Mouse (Mus musculus) right cerebral cortex, adult 2 months (tissue): Measurements from ENCODE around the gene Fam83g.

Experiments
- DNase-seq, 2 experiments: peaks; one replicate each; pipeline ENCODE4 v3.0.0; 2021 to 2022; ENCODE audit warnings: low spot score in 2 of 2

Gene Fam83g

DNA sequence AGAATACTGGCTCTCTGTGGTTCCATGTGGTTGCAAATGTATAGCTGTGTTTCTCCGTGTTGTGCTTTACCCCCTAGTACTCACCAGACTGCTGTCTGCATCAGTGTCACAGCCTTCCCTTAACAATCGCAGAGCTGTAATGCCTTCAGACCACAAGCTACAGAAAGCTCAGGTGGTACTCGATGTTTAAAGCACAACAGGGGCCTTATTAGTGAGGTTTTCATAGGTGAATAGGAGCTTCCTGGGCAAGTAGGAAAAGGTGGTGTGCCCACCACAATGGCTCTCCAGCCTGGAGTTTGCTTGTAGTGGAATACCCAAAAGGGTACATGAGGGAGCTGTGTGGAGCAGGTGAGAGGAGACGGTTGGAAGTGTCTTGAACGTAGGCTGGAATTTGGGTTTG, 31.7 kb upstream of the Fam83g start:
- no peak for DNase-seq

GRCm38 (mm10) chr11:61652686-61653447, 31.0 kb upstream of the Fam83g start, which contains the start of gene Grap:
Grap (plus strand) TSS chr11:61653265.
- DNase-seq, result no peak

DNA sequence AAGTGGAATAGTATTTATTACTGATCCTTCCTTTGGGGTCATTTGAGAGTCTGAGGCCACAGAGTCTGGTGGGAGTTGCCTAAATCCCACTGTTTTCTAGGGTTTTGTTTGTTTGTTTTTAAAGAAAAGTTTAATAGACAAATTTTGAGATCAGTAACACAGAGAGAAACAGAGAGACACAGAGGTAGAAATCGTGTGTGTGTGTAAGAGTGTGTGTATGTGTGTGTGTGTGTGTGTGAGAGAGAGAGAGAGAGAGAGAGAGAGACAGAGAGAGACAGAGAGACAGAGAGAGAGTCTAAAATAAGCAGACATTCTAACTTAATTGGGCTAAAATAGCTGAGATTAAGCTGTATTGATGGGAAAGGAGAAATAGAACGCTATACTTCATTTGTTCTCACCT, 30.3 kb upstream of the Fam83g start:
- no peak for DNase-seq

DNA sequence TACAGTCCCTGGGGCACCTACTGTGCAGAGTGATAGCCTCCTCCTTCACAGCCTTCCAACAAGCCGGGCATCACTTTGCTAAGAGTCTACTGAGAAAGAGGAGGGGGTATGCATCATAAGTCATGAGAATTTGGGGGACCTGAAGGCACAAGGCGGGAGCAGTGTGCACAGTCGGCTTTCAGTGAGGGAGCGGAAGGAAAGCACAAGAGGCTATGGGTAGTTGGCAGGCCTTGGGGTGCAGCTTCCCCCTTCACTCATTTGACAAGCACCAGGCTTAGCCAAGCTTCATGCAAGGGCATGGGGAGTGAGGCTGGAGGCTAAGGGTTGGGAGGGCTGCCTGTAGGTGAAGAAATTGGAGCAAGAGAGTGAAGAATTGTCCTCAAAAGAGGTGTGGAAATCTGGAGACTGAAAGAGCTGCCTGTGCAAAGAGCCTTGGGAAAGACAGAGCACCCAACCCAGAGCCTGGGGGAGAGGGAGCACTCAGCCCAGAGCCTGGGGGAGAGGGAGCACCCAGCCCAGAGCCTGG, 29.0 kb upstream of the Fam83g start:
- no peak for DNase-seq

- no peak for DNase-seq
These were observed 28.2 kb upstream of the Fam83g start for GRCm38 (mm10) chr11:61655649-61656048.

- no peak for DNase-seq
These were observed 27.6 kb upstream of the Fam83g start for GRCm38 (mm10) chr11:61656148-61656850.

- no peak for DNase-seq
These were observed 26.5 kb upstream of the Fam83g start for GRCm38 (mm10) chr11:61657432-61657831.

DNA sequence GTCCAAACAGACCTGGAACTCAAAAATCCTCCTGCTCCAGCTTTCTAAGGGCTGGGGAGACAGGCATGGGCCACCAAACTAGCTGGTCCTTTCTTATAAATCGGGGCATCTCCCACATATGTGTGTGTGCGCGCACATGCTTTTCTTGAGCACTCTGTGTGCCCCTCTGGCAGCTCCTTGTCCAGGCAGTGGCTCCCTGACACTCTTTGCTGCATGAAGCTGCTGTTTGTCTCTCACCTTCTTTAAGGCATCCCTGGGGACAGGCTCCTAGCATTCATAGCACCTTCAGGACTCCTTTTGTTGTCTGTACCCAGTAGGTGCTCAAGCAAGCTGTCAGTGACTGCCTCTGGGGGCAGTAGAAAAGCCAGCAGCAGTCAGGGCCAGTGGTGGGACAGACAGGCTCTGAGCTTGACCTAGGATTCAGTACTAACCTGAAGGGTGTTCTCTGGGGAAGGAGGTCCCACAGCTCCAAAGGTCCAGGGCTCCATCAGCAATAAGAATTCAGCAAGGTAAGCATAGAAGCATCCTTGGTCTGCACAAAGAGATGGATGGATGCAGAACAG, 25.4 kb upstream of the Fam83g start:
- DNase-seq, result no peak

DNA sequence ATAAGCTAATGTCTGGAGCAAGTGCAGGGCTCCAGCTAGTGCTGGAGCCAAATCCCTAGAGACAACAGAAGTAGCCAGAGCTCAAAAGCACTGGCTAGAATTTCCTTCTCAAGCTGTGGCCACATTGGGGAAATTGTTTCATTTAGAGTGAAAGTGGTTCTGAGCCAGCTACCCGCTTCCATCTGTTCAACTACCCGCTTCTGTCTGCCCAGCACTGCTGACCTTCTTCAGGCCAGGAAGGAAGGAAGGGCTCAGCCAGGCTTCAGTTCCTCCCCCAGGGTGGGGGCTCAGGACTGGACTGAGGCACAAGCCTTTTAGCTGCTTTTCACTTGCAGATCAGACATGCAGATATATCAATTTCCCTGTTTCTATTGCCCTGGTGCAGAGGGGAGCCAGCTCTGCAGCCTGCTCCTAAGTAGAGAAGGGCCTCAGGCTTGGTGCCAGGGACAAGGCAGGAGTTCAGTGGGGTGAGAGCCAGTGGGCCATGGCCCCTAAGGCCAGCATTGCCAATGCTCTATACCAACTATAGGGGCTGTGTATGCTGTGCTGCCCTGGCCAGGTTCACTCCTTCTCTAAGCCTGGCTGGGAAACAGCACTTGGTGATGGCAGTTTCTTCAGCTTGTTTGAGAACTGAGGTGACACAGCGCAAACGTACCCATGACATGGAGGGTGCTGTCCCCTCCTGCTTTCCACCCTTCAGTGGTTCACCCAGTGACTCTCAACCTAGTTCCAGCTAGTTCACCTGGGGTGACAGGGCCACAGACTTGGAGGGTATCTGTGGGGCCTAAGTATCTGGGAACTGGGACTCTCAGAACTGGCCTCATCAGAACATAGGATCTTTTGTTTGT, 24.7 kb upstream of the Fam83g start:
- no peak for DNase-seq

DNA sequence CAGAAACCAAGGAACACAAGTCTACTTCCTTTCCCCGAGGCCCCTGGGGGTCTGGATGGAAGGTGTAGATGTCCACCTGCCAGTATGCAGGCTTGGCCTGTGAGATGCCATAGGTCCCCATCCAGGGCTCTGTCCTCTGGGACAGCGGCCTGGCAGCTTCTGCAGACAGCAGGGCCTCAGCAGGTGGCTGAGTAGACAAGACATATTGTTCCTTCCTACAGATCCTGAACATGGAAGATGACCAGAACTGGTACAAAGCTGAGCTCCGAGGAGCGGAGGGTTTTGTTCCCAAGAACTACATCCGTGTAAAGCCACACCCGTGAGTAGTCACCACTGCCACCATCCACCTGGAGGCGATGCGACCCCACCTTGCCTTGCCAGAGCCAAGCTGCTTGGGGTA, 23.9 kb upstream of the Fam83g start:
- DNase-seq, result no peak

- no peak for DNase-seq
These were observed 23.0 kb upstream of the Fam83g start for GRCm38 (mm10) chr11:61660806-61661392.

DNA sequence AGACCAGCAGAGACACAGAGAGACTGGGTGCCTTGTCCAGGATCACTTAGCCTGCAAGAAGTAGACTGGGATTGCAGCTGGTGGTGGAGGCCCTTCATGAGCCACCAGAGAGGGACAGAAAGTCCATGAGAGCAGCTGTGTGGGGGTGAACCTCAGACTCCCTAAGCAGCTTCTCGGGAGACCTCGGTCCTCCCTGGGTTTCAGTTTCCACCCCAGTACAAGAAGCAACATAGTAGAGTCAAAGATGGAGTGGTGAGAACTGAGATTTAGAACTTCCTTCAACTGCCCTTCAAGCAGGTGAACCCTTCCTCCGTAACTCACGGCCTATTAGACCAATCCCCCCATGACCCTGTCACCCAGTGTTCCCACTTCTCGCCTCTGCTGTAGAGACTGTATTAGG, 21.7 kb upstream of the Fam83g start:
- DNase-seq, result no peak

DNA sequence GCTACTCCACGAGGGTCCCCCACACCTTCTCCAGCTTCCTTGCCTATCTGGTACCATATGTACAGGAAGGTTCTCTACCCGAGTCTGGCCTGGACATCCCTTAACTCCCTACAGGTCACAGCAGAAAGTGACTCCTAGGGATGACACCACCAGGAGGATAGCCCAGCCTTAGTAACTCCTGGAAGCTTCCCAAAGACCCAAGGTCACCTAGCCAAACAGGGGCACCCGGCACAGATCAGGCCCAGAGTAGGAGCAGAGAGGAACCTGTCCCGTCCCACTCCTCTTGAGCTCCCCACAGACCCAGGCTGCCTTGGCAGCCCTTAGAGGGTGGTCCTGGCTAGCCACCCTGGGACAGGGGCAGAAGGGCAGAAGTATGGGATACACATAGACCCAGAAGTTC, 18.5 kb upstream of the Fam83g start:
- DNase-seq, result no peak

DNA sequence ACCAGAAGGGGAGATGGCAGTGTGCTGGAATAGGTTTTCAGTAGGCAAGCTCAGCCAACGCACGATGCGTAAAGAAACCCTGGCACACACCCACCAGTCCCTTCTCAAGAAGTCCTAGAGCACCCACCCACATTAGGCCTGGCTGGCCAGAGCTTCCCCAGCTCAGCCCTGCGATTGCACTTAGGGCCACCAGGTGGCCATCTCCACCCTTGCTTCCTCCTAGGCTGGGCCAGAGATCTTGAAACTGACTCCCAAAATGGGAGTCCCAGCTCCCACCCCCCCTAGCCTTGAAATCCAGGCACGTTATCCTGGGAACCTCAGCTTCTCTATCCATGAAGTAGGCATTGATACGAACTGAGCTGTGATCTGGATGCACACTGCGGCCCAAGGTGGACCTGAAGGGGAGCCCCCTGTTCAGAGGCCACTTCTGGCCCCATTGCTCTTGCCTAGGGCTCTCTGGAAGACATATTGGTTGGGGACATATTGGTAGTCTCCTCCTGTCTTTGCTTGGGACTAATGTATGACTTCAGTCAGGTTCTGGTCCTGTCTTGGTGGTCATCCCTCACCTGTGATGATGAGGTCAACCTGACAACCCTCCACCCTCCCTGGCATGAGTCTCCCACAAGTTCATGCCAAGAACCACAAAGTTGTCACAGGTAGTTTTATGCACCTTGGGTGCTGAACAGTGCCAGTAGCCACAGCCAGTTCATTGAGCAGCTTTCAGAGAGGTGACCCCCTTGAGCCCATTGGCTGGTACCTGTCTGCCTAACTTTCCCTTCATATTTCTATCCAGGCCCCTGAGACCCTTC, 17.7 kb upstream of the Fam83g start:
- DNase-seq, result peak; percentile 63 to 67

- no peak for DNase-seq
These were observed 16.6 kb upstream of the Fam83g start for GRCm38 (mm10) chr11:61667248-61667647.

- no peak for DNase-seq
These were observed 16.1 kb upstream of the Fam83g start for GRCm38 (mm10) chr11:61667782-61668181.

GRCm38 (mm10) chr11:61669492-61670490, 14.1 kb upstream of the Fam83g start:
- no peak for DNase-seq

DNA sequence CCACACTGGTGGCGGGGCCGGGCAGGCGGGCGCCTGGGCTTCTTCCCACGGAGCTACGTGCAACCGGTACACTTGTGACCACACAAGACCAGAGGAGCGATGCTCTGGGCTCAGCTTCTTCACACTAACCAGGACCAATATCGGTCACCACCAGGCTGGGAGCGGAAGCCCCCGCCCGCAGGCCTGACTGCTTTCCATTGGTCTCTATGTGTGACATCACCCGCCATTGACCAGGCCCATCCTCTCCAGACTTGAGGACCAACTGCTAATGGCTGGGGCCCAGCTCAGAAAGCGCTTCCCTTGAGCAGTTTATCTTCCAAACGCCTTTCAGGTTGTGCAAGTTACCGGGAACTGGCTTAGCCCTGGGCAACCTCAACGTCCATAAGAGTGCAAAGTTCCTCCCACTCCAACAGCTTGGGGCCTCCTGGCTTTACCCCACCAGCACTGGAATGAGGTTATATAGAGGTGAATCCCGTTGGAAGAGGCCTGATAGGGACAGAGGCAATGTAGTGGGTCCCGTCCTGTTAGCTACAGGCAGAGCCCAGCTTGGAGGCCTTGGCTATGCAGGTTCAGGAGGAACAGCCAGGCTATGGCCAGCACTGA, 12.0 kb upstream of the Fam83g start:
- DNase-seq, result no peak

GRCm38 (mm10) chr11:61673686-61674085, 10.2 kb upstream of the Fam83g start:
- DNase-seq, result peak in 1 of 2 experiments; percentile 23
